Mouse (Mus musculus) gastrocnemius, adult 2 months (tissue): ENCODE results near the gene Olfr6. TPM values are rescaled to one million over a fixed set of nuclear protein-coding genes. Genes with fewer than 3 reads are reported as not detected.
"Not testable (repeated sequence)": the region's sequence is repeated elsewhere in the genome, so short reads cannot be mapped to it uniquely, and the experiment has no call there.

Source experiments
- DNase-seq: peaks from one replicate; pipeline ENCODE4 v3.0.0; 2022
- H3K27ac ChIP-seq: fragments of 200-600 bp; 2 replicates; pipeline ENCODE4 v1.8.1; 2022; ENCODE audit warnings: mild to moderate bottlenecking
- H3K4me3 ChIP-seq: fragments of 200-600 bp; 2 replicates; pipeline ENCODE4 v1.8.1; 2022; ENCODE audit warnings: mild to moderate bottlenecking, moderate library complexity
- CTCF ChIP-seq: fragments of 200-600 bp; IDR thresholded peaks from 2 replicates; pipeline ENCODE4 v1.8.1; 2022; ENCODE audit warnings: antibody characterized with exemption, mild to moderate bottlenecking, moderate library complexity
- intact Hi-C: fragments of 180-260 bp; cut with DNase I; formaldehyde crosslinking; loops from one replicate; pipeline ENCODE4 v1.15.1; 2025
- long read RNA-seq, 2 experiments: library from polyadenylated mRNA; stranded (forward); transcript quantifications; one replicate each; pipeline ENCODE4 v2.0.0; 2021
- total RNA-seq, 2 experiments: library from RNA; stranded (reverse); gene quantifications; 2 replicates each; pipeline ENCODE4 v1.2.3; 2021

Olfr6 gene
- not detected for total RNA-seq
- long read RNA-seq, experiment 1, result 0 reads
- long read RNA-seq, experiment 2, result 0 reads

- H3K27ac ChIP-seq, result no peak within 1 kb of the TSS
- TF ChIP-seq CTCF, result no peak
- intact Hi-C loops, result no loop called here
- DNase-seq, result no peak
- no peak within 1 kb of the TSS for H3K4me3 ChIP-seq
Measured at GRCm38 (mm10) chr7:106963837-106964236, at the start of gene Olfr6. Olfr6 (minus strand) TSS chr7:106963937.

- Histone ChIP-seq H3K27ac (no peak within 1 kb of the TSS), H3K4me3 (no peak within 1 kb of the TSS)
- intact Hi-C loops, result no loop called here
- DNase-seq, result no peak
- no peak for TF ChIP-seq CTCF
Measured at GRCm38 (mm10) chr7:107005972-107006371, 42.2 kb upstream of the Olfr6 start, which contains the start of gene Olfr2. Olfr2 (minus strand) TSS chr7:107006072.

GRCm38 (mm10) chr7:107004169-107004568 lies 40.4 kb upstream of the Olfr6 start:
- TF ChIP-seq CTCF, result no peak
- Histone ChIP-seq H3K27ac (no peak overlapping the region), H3K4me3 (no peak overlapping the region)
- intact Hi-C loops, result no loop called here
- DNase-seq, result no peak

GRCm38 (mm10) chr7:107000798-107001197 lies 37.1 kb upstream of the Olfr6 start:
- TF ChIP-seq CTCF, result no peak
- no peak for DNase-seq
- Histone ChIP-seq H3K27ac (no peak overlapping the region), H3K4me3 (no peak overlapping the region)
- intact Hi-C loops, result no loop called here

GRCm38 (mm10) chr7:106985236-106985635 lies 21.5 kb upstream of the Olfr6 start:
- no peak overlapping the region for H3K4me3 ChIP-seq
- no peak for TF ChIP-seq CTCF
- intact Hi-C loops, result no loop called here
- DNase-seq, result no peak
- no peak overlapping the region for H3K27ac ChIP-seq

GRCm38 (mm10) chr7:106975353-106975752 lies 11.6 kb upstream of the Olfr6 start, which contains the start of gene Olfr711:
Olfr711 (minus strand) TSS chr7:106975453.
- Histone ChIP-seq H3K4me3 (no peak within 1 kb of the TSS), H3K27ac (no peak within 1 kb of the TSS)
- intact Hi-C loops, result no loop called here
- TF ChIP-seq CTCF, result no peak
- DNase-seq, result no peak

GRCm38 (mm10) chr7:106967503-106967902 lies 3.8 kb upstream of the Olfr6 start:
- H3K4me3 ChIP-seq, H3K27ac ChIP-seq, intact Hi-C loops, DNase-seq: not testable (repeated sequence)
- peak; percentile 17; the same call in 1 of the 2 replicates for TF ChIP-seq CTCF

- intact Hi-C loops, result no loop called here
- TF ChIP-seq CTCF, result no peak
- no peak for DNase-seq
- Histone ChIP-seq H3K27ac (no peak within 1 kb of the TSS), H3K4me3 (no peak within 1 kb of the TSS)
Measured at GRCm38 (mm10) chr7:106948212-106948611, 15.5 kb downstream of the Olfr6 start, which contains the start of gene Olfr710. Olfr710 (minus strand) TSS chr7:106948312.

GRCm38 (mm10) chr7:106932119-106932518 lies 31.6 kb downstream of the Olfr6 start, which contains the start of gene Olfr709-ps1:
Olfr709-ps1 (minus strand) TSS chr7:106932219.
- Histone ChIP-seq H3K4me3 (no peak within 1 kb of the TSS), H3K27ac (no peak within 1 kb of the TSS)
- intact Hi-C loops, result no loop called here
- TF ChIP-seq CTCF, result no peak
- DNase-seq, result no peak

GRCm38 (mm10) chr7:106920961-106921360 lies 42.8 kb downstream of the Olfr6 start:
- intact Hi-C loops, H3K27ac ChIP-seq, DNase-seq, H3K4me3 ChIP-seq: not testable (repeated sequence)

- no peak for DNase-seq
- intact Hi-C loops, result no loop called here
Measured at GRCm38 (mm10) chr7:106907676-106908075, 56.1 kb downstream of the Olfr6 start, which contains the start of gene Olfr1532-ps1. Olfr1532-ps1 (plus strand) TSS chr7:106908001.

More at GRCm38 (mm10) chr7:106907676-106908075, 56.1 kb downstream of the Olfr6 start, which contains the start of gene Olfr1532-ps1:
- H3K27ac ChIP-seq, result no peak within 1 kb of the TSS
- H3K4me3 ChIP-seq, result no peak within 1 kb of the TSS
- TF ChIP-seq CTCF, result no peak

Other genes with a start within 250 kb of the Olfr6 start
- not detected for gene Olfr695, start 247.5 kb downstream of the Olfr6 start, total RNA-seq
- gene Olfr697, start 221.5 kb downstream of the Olfr6 start, total RNA-seq, result not detected
- not detected for gene Olfr698, start 208.5 kb downstream of the Olfr6 start, total RNA-seq
- gene Olfr699, start 170.7 kb downstream of the Olfr6 start, total RNA-seq, result not detected
- not detected for gene Olfr700, start 155.1 kb downstream of the Olfr6 start, total RNA-seq
- not detected for gene Olfr701, start 149.8 kb downstream of the Olfr6 start, total RNA-seq
- not detected for gene Olfr702, start 130.0 kb downstream of the Olfr6 start, total RNA-seq
- not detected for gene Olfr703, start 120.6 kb downstream of the Olfr6 start, total RNA-seq
- gene Olfr704, start 100.8 kb downstream of the Olfr6 start, total RNA-seq, result not detected
- not detected for gene Olfr705, start 87.0 kb downstream of the Olfr6 start, total RNA-seq
- not detected for gene Olfr706, start 75.8 kb downstream of the Olfr6 start, total RNA-seq
- not detected for gene Olfr707, start 62.7 kb downstream of the Olfr6 start, total RNA-seq
- gene Olfr1532-ps1, start 55.9 kb downstream of the Olfr6 start, total RNA-seq, result not detected
- gene Olfr709-ps1, start 31.7 kb downstream of the Olfr6 start, total RNA-seq, result not detected
- not detected for gene Olfr710, start 15.6 kb downstream of the Olfr6 start, total RNA-seq
- not detected for gene Olfr711, start 11.5 kb upstream of the Olfr6 start, total RNA-seq
- not detected for gene Olfr2, start 42.1 kb upstream of the Olfr6 start, total RNA-seq
- not detected for gene Olfr713, start 67.2 kb upstream of the Olfr6 start, total RNA-seq
- gene Olfr714, start 107.0 kb upstream of the Olfr6 start, total RNA-seq, result not detected
- gene Olfr17, start 129.3 kb upstream of the Olfr6 start, total RNA-seq, result not detected
- gene Olfr715b, start 146.4 kb upstream of the Olfr6 start, total RNA-seq, result not detected
- not detected for gene Olfr715, start 167.1 kb upstream of the Olfr6 start, total RNA-seq
- gene Olfr716, start 174.4 kb upstream of the Olfr6 start, total RNA-seq, result not detected
- gene Nlrp14, start 203.1 kb upstream of the Olfr6 start, total RNA-seq, result not detected
- gene Rbmxl2, start 245.5 kb upstream of the Olfr6 start, total RNA-seq, result not detected